Mouse (Mus musculus): ENCODE results near the gene Serpina5.
"Not testable (repeated sequence)": the region's sequence is repeated elsewhere in the genome, so short reads cannot be mapped to it uniquely, and the experiment has no call there.

The Serpina5 gene

GRCm38 (mm10) chr12:104100768-104101167 is at the start of gene Serpina5:
Gene Serpina5 (plus strand): TSS chr12:104101113.
- DNase-seq = no peak

- no peak for DNase-seq
Measured at GRCm38 (mm10) chr12:104053995-104054394, 46.9 kb upstream of the Serpina5 start.

GRCm38 (mm10) chr12:104055755-104056154 is 45.2 kb upstream of the Serpina5 start:
- DNase-seq = no peak

GRCm38 (mm10) chr12:104057050-104057449 is 43.9 kb upstream of the Serpina5 start:
- no peak for DNase-seq

- DNase-seq = no peak
Measured at GRCm38 (mm10) chr12:104057531-104057930, 43.4 kb upstream of the Serpina5 start.

- DNase-seq = no peak
Measured at GRCm38 (mm10) chr12:104060126-104060525, 40.8 kb upstream of the Serpina5 start.

GRCm38 (mm10) chr12:104061862-104062261 is 39.1 kb upstream of the Serpina5 start:
- DNase-seq = no peak

- DNase-seq = no peak
Measured at GRCm38 (mm10) chr12:104064532-104064931, 36.4 kb upstream of the Serpina5 start.

- no peak for DNase-seq
Measured at GRCm38 (mm10) chr12:104064996-104065395, 35.9 kb upstream of the Serpina5 start.

- peak; percentile 34 for DNase-seq
Measured at GRCm38 (mm10) chr12:104066241-104066640, 34.7 kb upstream of the Serpina5 start.

- peak; percentile 25 for DNase-seq
Measured at GRCm38 (mm10) chr12:104067549-104067948, 33.4 kb upstream of the Serpina5 start.

GRCm38 (mm10) chr12:104069620-104070019 is 31.3 kb upstream of the Serpina5 start:
- peak; percentile 54 for DNase-seq

- no peak for DNase-seq
Measured at GRCm38 (mm10) chr12:104071708-104072107, 29.2 kb upstream of the Serpina5 start.

GRCm38 (mm10) chr12:104072286-104072685 is 28.6 kb upstream of the Serpina5 start:
- DNase-seq = no peak

- DNase-seq = no peak
Measured at GRCm38 (mm10) chr12:104090119-104090518, 10.8 kb upstream of the Serpina5 start.

- no peak for DNase-seq
Measured at GRCm38 (mm10) chr12:104091303-104091702, 9.6 kb upstream of the Serpina5 start.

- DNase-seq = no peak
Measured at GRCm38 (mm10) chr12:104105847-104106246, 4.9 kb downstream of the Serpina5 start.

- DNase-seq = no peak
Measured at GRCm38 (mm10) chr12:104106919-104107318, 6.0 kb downstream of the Serpina5 start.

- DNase-seq = no peak
Measured at GRCm38 (mm10) chr12:104108507-104108906, 7.6 kb downstream of the Serpina5 start.

GRCm38 (mm10) chr12:104112333-104112732 is 11.4 kb downstream of the Serpina5 start, which contains the start of gene Serpina3a:
Gene Serpina3a (plus strand): TSS chr12:104112724.
- not testable (repeated sequence) for DNase-seq

- no peak for DNase-seq
Measured at GRCm38 (mm10) chr12:104114921-104115579, 14.1 kb downstream of the Serpina5 start.

GRCm38 (mm10) chr12:104123097-104123496 is 22.2 kb downstream of the Serpina5 start:
- DNase-seq = no peak

GRCm38 (mm10) chr12:104123996-104124395 is 23.1 kb downstream of the Serpina5 start:
- no peak for DNase-seq

- DNase-seq = no peak
Measured at GRCm38 (mm10) chr12:104125021-104125560, 24.2 kb downstream of the Serpina5 start.

- DNase-seq = no peak
Measured at GRCm38 (mm10) chr12:104127696-104128095, 26.8 kb downstream of the Serpina5 start, which contains the start of gene Serpina3b. Gene Serpina3b (plus strand): TSS chr12:104127996.
